Comparison of ENCODE assay signal across 18 mouse cellular contexts in the genomic region with DNA sequence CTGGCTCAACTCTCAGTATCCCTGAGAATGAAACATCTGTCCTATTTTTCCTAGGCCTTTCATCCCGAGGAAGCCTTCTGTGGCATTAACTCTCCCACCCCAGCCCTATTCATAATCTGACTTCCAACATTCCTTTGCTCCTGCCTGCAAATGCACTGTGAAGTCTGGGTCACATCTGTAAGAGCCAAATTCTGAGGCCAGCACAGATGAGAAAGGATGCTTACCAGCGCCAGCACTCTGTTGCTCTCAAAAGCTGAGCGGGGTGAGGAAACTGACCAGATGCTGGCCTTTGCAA. TPM values are rescaled to one million over a fixed set of nuclear protein-coding genes. Genes with fewer than 3 reads are reported as not detected.
DNase-seq lines count a peak whose midpoint lies in the region; ATAC-seq and TF ChIP-seq lines count a peak whose summit lies in the region.
"Had no signal": no experiment of that assay in that cellular context is flagged by ENCODE, and none has a peak within 500 bp of the region (broad histone marks: within the 10 kb centered on the region; RNA-seq: fewer than 3 reads in every experiment).

No protein-coding gene starts in this region.

- peak; percentile 32 to 40 for DNase-seq in heart, adult 18-20 months
- no peak for DNase-seq in heart, adult 8-10 months (ENCODE audit: low spot score)
- peak; percentile 1 for DNase-seq in lung, embryonic 14.5 days
- DNase-seq in lung, postnatal 0 days (ENCODE audit: low spot score), result no peak
- no peak for DNase-seq in embryonic facial prominence, embryonic 14.5 days (ENCODE audit: low spot score)
- DNase-seq in mesoderm, embryonic 11.5 days (ENCODE audit: low read depth, low spot score), result peak; percentile 8
- no peak for DNase-seq in forebrain, embryonic 11.5 days (ENCODE audit: low spot score)
- no peak for DNase-seq in right cerebral cortex, adult 2 months (ENCODE audit: low spot score in 2 of 2)
- DNase-seq: cerebellum, adult 9-11 months; kidney, postnatal 25 days; right cerebral cortex, adult 18-20 months; thymus, postnatal 36 days had no signal

- WGBS in lung, embryonic 14.5 days, result 55% methylated on average over 3 of the region's 3 CpGs
- 54% methylated on average over 3 of the region's 3 CpGs for WGBS in lung, postnatal 0 days
- WGBS in embryonic facial prominence, embryonic 14.5 days, result 51% methylated on average over 3 of the region's 3 CpGs
- WGBS in forebrain, embryonic 11.5 days, result 58% methylated on average over 3 of the region's 3 CpGs

- H3K9me3 ChIP-seq in lung, embryonic 14.5 days (ENCODE audit: low read depth, low read length), result no peaks in the 10 kb centered on the region
- no peaks in the 10 kb centered on the region for H3K9me3 ChIP-seq in lung, postnatal 0 days (ENCODE audit: low read length)
- H3K9me3 ChIP-seq in embryonic facial prominence, embryonic 14.5 days (ENCODE audit: control insufficient read depth, low read length), result no peaks in the 10 kb centered on the region
- H3K9me3 ChIP-seq in forebrain, embryonic 11.5 days (ENCODE audit: control insufficient read depth, low read length), result no peaks in the 10 kb centered on the region
- H3K9me3 ChIP-seq: forebrain, embryonic 15.5 days; midbrain, embryonic 15.5 days; neural tube, embryonic 12.5 days had no signal

- H3K27ac ChIP-seq in lung, embryonic 14.5 days (ENCODE audit: low read depth), result peak overlapping the region; percentile 42; the same call in 1 of the 2 replicates
- H3K27ac ChIP-seq in lung, postnatal 0 days (ENCODE audit: low read length), result no peak overlapping the region
- H3K27ac ChIP-seq in embryonic facial prominence, embryonic 14.5 days (replicated peaks; ENCODE audit: low read depth, low read length), result 0 out of 2 replicates have a peak overlapping the region, but pooled peaks have one; percentile 67
- H3K27ac ChIP-seq in forebrain, embryonic 11.5 days (ENCODE audit: low read depth, low read length), result no peak overlapping the region
- H3K27ac ChIP-seq: forebrain, embryonic 15.5 days; midbrain, embryonic 15.5 days; neural tube, embryonic 12.5 days had no signal

- peaks cover 17% of the 10 kb centered on the region; the same call in 1 of the 2 replicates for H3K36me3 ChIP-seq in lung, embryonic 14.5 days (ENCODE audit: insufficient read depth)
- peaks cover 7% of the 10 kb centered on the region; the same call in 1 of the 2 replicates for H3K36me3 ChIP-seq in lung, postnatal 0 days (ENCODE audit: insufficient read depth, low read length)
- peaks cover 21% of the 10 kb centered on the region for H3K36me3 ChIP-seq in embryonic facial prominence, embryonic 14.5 days (ENCODE audit: control insufficient read depth, insufficient read depth, low read length)
- no peaks in the 10 kb centered on the region for H3K36me3 ChIP-seq in forebrain, embryonic 11.5 days (ENCODE audit: control insufficient read depth, insufficient read depth, low read length)
- H3K36me3 ChIP-seq: midbrain, embryonic 15.5 days had no signal

- no peak for ATAC-seq in lung, embryonic 14.5 days (ENCODE audit: insufficient read depth)
- no peak for ATAC-seq in lung, postnatal 0 days
- no peak for ATAC-seq in embryonic facial prominence, embryonic 14.5 days (ENCODE audit: low read depth)
- no peak for ATAC-seq in forebrain, embryonic 11.5 days (replicated peaks; ENCODE audit: low FRiP score)
- ATAC-seq: activated CD4-positive, CD25-positive, alpha-beta regulatory T cell, adult 4 months; forebrain, embryonic 15.5 days; midbrain, embryonic 15.5 days had no signal

- no peak overlapping the region for H3K4me3 ChIP-seq in lung, embryonic 14.5 days (ENCODE audit: low read depth, low read length)
- H3K4me3 ChIP-seq in lung, postnatal 0 days (ENCODE audit: low read depth, low read length), result no peak overlapping the region
- no peak overlapping the region for H3K4me3 ChIP-seq in embryonic facial prominence, embryonic 14.5 days (ENCODE audit: low read depth, low read length)
- no peak overlapping the region for H3K4me3 ChIP-seq in forebrain, embryonic 11.5 days (ENCODE audit: low read depth, low read length)
- H3K4me3 ChIP-seq: forebrain, embryonic 15.5 days; midbrain, embryonic 15.5 days; neural tube, embryonic 12.5 days had no signal

- no peak for TF ChIP-seq EP300 in lung, postnatal 0 days (IDR thresholded peaks at IDR 0.05)

- H3K9ac ChIP-seq in lung, embryonic 14.5 days, result no peak overlapping the region
- no peak overlapping the region for H3K9ac ChIP-seq in lung, postnatal 0 days (replicated peaks; ENCODE audit: low read depth)
- no peak overlapping the region for H3K9ac ChIP-seq in embryonic facial prominence, embryonic 14.5 days (ENCODE audit: low read depth, low read length)
- no peak overlapping the region for H3K9ac ChIP-seq in forebrain, embryonic 11.5 days (ENCODE audit: low read length)
- H3K9ac ChIP-seq: forebrain, embryonic 15.5 days; midbrain, embryonic 15.5 days; neural tube, embryonic 12.5 days had no signal

- H3K27me3 ChIP-seq in lung, embryonic 14.5 days (ENCODE audit: insufficient read depth, low read length), result no peaks in the 10 kb centered on the region
- no peaks in the 10 kb centered on the region for H3K27me3 ChIP-seq in lung, postnatal 0 days (replicated peaks; ENCODE audit: insufficient read depth, low read length)
- H3K27me3 ChIP-seq in embryonic facial prominence, embryonic 14.5 days (replicated peaks; ENCODE audit: control insufficient read depth, insufficient read depth, low read length), result no peaks in the 10 kb centered on the region
- H3K27me3 ChIP-seq in forebrain, embryonic 11.5 days (ENCODE audit: control insufficient read depth, insufficient read depth, low read length), result no peaks in the 10 kb centered on the region
- H3K27me3 ChIP-seq: forebrain, embryonic 15.5 days; midbrain, embryonic 15.5 days; neural tube, embryonic 12.5 days had no signal

- H3K4me1 ChIP-seq in lung, embryonic 14.5 days (ENCODE audit: insufficient read depth), result no peaks in the 10 kb centered on the region
- H3K4me1 ChIP-seq in lung, postnatal 0 days (ENCODE audit: insufficient read depth, low read depth, low read length), result no peaks in the 10 kb centered on the region
- H3K4me1 ChIP-seq in embryonic facial prominence, embryonic 14.5 days (ENCODE audit: control insufficient read depth, insufficient read depth, low read length), result no peaks in the 10 kb centered on the region; the same call in 1 of the 2 replicates
- no peaks in the 10 kb centered on the region for H3K4me1 ChIP-seq in forebrain, embryonic 11.5 days (replicated peaks; ENCODE audit: control insufficient read depth, insufficient read depth, low read length)
- H3K4me1 ChIP-seq: forebrain, embryonic 15.5 days; midbrain, embryonic 15.5 days; neural tube, embryonic 12.5 days had no signal

- TF ChIP-seq CTCF in lung, embryonic 14.5 days (IDR thresholded peaks at IDR 0.05; ENCODE audit: low read depth), result no peak
- TF ChIP-seq CTCF in lung, postnatal 0 days (IDR thresholded peaks at IDR 0.05), result no peak

- no peak overlapping the region for H3K4me2 ChIP-seq in lung, embryonic 14.5 days
- no peak overlapping the region for H3K4me2 ChIP-seq in lung, postnatal 0 days (replicated peaks; ENCODE audit: low read depth, low read length)
- no peak overlapping the region for H3K4me2 ChIP-seq in embryonic facial prominence, embryonic 14.5 days (ENCODE audit: low read depth, low read length)
- no peak overlapping the region for H3K4me2 ChIP-seq in forebrain, embryonic 11.5 days (ENCODE audit: low read depth, low read length, severe bottlenecking)
- H3K4me2 ChIP-seq: forebrain, embryonic 15.5 days; midbrain, embryonic 15.5 days; neural tube, embryonic 12.5 days had no signal

RNA-seq across cellular contexts. Expression of gene Tm4sf19, which starts 3.8 kb away (rescaled TPM):
- total RNA-seq in heart, adult 18-20 months (2021), result not detected
- not detected for total RNA-seq in heart, adult 8-10 months (2022)
- polyA plus RNA-seq in lung, embryonic 14.5 days (2014; fragmentation: Nextera tagmentation; extraction: Ambion mirVana), result not detected in 2 replicates
- polyA plus RNA-seq in lung, postnatal 0 days (2015; fragmentation: Nextera tagmentation; extraction: Ambion mirVana), result not detected in 2 replicates
- polyA plus RNA-seq in embryonic facial prominence, embryonic 14.5 days (2014; fragmentation: Nextera tagmentation; extraction: Ambion mirVana), result 0.14 TPM in 1 of 2 replicates, not detected in the other
- not detected in 2 replicates for polyA plus RNA-seq in forebrain, embryonic 11.5 days (2014; fragmentation: Nextera tagmentation; extraction: Ambion mirVana)
- total RNA-seq: liver, adult 2 months; MEL had no signal
- polyA plus RNA-seq: activated CD4-positive, CD25-positive, alpha-beta regulatory T cell, adult 4 months; forebrain, embryonic 15.5 days; liver, adult 2 months; midbrain, embryonic 15.5 days; neural tube, embryonic 12.5 days had no signal

RNA-seq across cellular contexts. Expression of gene Tctex1d2, which starts 23.0 kb away (rescaled TPM):
- total RNA-seq in heart, adult 18-20 months (2021), result 1 to 10 TPM; 5.1 to 6.8 TPM
- total RNA-seq in heart, adult 8-10 months (2022), result 10 to 100 TPM in 1 of 4 experiments, 1 to 10 TPM in 3; 6.2 to 10.5 (median 8.3) TPM
- 27.7 and 28.1 TPM in 2 replicates for polyA plus RNA-seq in lung, embryonic 14.5 days (2014; fragmentation: Nextera tagmentation; extraction: Ambion mirVana)
- 24.0 and 24.6 TPM in 2 replicates for polyA plus RNA-seq in lung, postnatal 0 days (2015; fragmentation: Nextera tagmentation; extraction: Ambion mirVana)
- polyA plus RNA-seq in embryonic facial prominence, embryonic 14.5 days (2014; fragmentation: Nextera tagmentation; extraction: Ambion mirVana), result 29.2 and 30.4 TPM in 2 replicates
- 33.1 and 36.1 TPM in 2 replicates for polyA plus RNA-seq in forebrain, embryonic 11.5 days (2014; fragmentation: Nextera tagmentation; extraction: Ambion mirVana)

RNA-seq across cellular contexts. Expression of gene Pcyt1a, which starts 34.2 kb away (rescaled TPM):
- total RNA-seq in heart, adult 18-20 months (2021), result 100 to 1,000 TPM; 121 to 128 TPM
- 100 to 1,000 TPM; 118 to 125 (median 123) TPM for total RNA-seq in heart, adult 8-10 months (2022)
- polyA plus RNA-seq in lung, embryonic 14.5 days (2014; fragmentation: Nextera tagmentation; extraction: Ambion mirVana), result 39.5 and 40.4 TPM in 2 replicates
- polyA plus RNA-seq in lung, postnatal 0 days (2015; fragmentation: Nextera tagmentation; extraction: Ambion mirVana), result 44.9 and 48.0 TPM in 2 replicates
- polyA plus RNA-seq in embryonic facial prominence, embryonic 14.5 days (2014; fragmentation: Nextera tagmentation; extraction: Ambion mirVana), result 43.2 and 45.7 TPM in 2 replicates
- 41.9 and 45.3 TPM in 2 replicates for polyA plus RNA-seq in forebrain, embryonic 11.5 days (2014; fragmentation: Nextera tagmentation; extraction: Ambion mirVana)

Comparison
In these comparisons a context has a peak if more than half of its experiments do, and no peak if none do; other contexts are left out.
1. DNase-seq: peak in heart, adult 18-20 months (2 of 2), lung, embryonic 14.5 days (single experiment) and mesoderm, embryonic 11.5 days (single experiment); none in heart, adult 8-10 months (single experiment), lung, postnatal 0 days (single experiment), embryonic facial prominence, embryonic 14.5 days (single experiment), forebrain, embryonic 11.5 days (single experiment) and right cerebral cortex, adult 2 months (0 of 2).
2. H3K27ac ChIP-seq: peak in lung, embryonic 14.5 days (single experiment) and embryonic facial prominence, embryonic 14.5 days (single experiment); none in lung, postnatal 0 days (single experiment) and forebrain, embryonic 11.5 days (single experiment).